Mouse (Mus musculus) kidney, postnatal 4 days (tissue): ENCODE data around the gene 9430097D07Rik.

ENCODE experiments used
- DNase-seq, 2 experiments: peaks; one replicate each; pipeline ENCODE4 v3.0.0; 2021; ENCODE audit warnings: mixed read lengths in 2 of 2

The 9430097D07Rik gene

DNA sequence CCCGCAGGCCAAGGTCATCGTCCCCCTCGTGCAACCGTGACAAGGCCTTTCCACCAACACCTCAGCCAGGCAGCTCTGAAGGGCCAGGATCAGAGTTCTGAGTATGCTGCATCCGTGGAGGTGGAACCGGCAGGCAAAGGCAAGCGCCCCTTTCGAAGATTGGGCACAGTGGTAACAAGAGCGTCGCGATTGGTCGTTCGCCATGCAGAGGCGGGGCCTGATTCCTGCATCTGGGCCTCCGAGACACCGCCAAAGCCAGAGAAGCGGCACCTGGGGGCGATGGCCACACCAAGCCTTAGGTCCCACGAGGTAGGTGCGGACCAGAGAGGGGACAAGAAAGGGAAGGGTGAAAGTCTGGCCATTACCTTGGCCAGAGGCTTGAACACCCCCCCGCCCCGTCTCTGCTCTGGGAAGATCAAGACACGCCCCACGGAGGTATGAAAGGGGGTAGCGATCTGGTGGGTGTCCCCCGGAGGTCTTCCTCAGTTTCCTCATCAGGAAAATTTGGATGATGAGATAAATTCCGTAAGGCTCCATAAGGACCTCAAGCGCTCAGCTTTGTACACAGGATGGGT, at the start of gene 9430097D07Rik:
TSS of gene 9430097D07Rik (minus strand) at position 99 of the 575 bp plus-strand sequence.
- DNase-seq = peak; percentile 60 to 71

DNA sequence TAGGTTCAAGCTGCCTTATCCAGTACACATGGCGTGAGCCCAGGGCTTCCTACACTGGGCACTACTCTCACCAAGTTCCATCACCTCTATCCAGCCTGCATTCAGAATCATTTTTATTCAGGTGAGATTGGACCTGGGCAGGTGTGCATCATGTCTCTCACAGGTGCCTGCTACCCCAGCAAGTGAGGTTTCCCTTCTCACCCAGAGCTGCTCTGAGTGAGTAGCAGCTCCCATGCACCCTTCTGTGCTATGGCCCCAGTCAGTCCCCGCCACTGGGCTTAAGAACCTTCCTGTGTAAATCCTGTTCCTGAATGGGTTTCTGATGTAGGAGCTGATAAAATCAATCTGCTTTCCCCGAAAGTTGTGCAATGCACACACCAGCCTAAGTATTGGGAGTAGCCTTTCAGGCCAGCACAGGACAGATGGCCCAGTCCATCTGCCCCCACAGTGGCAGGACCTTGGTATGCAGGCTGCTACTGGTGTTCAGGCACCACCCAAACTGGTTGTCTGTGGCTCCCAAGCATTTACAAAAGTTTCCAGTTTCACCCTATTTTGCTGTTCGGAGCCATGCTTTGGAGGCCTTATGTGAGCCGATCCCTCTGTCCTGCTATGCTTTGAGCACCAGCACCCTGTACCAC, 48.7 kb upstream of the 9430097D07Rik start:
- DNase-seq = no peak

DNA sequence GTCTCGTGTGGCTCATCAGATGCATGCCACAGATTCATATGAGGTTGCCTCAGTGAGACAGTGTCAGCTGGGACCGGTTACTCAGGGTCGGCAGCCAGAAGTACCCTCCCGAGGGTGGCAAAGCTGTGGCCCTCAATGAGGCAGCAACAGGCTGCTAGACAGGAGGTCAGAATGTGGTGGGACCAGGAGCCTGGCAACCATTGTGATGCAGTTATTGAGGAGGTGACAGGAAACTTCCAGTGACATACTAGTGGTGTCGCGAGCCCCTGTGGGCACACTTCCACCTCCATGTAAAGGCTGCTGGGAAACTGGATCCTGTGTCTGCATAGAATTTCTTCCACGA, 46.0 kb upstream of the 9430097D07Rik start, which contains the start of gene Ak1:
TSS of gene Ak1 (plus strand) at position 242 of the 343 bp plus-strand sequence.
- DNase-seq = no peak

DNA sequence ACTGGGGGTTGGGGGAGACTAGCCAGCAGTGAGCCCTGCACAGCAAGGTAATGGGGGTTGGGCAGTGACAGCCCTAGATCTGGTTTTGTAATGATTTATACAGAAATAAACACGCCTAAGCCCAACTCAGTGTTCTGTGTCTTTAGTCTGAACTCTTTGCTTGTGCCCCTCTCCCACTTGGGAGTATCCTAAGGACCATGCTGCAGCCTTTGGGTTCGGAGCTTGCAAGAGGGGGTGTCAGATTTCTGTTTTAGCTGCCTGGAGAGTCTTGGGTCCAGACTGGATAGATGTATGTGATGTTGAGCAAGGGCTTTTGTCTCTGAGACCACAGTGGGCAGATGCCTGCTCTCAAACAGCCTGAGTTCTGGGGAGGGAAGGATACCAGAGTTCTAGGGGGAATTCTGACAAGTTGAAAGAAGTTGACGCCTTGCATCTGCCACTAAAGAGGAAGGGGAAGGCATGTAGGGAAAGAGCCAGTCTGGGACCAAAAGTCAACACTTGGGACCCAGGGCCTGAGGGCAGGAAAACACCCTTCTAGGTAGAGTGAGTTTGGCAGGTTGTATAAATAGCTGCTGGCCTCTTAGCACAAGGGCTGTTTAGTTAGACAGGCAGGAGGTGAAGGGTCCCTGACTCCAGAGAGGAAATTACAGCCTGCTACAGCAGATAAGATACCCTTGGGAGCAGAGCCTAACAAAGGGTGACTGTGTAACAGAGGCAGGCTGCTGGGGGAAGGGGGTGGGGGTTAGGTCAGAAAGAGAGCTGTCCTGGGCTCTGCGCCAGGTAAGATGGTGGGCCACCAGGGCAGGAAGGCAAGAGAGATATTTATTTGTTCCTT, 45.4 kb upstream of the 9430097D07Rik start:
- DNase-seq = peak; percentile 77 to 86

DNA sequence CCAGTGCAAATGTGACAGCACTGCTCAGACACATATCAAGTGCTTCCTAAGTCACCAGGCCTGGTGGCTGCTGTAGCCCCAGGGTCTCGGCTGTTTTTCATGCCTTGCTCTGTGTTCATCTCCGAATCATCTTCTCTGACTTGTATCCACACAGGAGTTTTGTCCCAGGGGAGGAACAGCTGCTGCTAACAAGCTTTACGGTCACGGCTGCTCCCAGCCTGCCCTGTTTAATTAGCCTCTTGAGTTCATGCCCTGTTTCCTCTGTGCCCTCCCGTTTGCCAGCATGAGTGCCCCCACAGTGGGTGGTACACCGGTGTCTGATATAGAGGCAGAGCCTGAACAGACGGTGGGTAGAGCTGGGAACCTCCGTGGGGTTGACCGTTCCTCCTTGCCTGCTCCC, 42.6 kb upstream of the 9430097D07Rik start:
- DNase-seq = peak in 1 of 2 experiments; percentile 50

DNA sequence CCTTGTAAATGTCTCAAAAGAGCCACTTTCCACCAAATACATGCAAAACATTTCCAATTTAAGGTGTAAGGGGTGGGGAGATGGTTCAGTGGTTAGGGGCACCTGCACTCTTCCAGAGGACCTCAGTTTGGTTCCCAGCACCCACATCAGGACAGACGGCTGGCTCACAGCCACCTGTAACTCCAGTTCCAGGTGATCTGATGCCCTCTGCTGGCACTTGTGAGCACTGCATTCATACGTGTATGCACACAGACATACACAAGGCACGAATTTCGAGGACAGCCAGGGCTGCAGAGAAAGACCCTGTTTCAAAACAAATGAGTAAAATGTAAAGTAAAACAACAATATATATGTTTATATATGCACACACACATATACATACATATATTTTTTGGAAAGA, 42.1 kb upstream of the 9430097D07Rik start:
- peak in 1 of 2 experiments; percentile 56 for DNase-seq

DNA sequence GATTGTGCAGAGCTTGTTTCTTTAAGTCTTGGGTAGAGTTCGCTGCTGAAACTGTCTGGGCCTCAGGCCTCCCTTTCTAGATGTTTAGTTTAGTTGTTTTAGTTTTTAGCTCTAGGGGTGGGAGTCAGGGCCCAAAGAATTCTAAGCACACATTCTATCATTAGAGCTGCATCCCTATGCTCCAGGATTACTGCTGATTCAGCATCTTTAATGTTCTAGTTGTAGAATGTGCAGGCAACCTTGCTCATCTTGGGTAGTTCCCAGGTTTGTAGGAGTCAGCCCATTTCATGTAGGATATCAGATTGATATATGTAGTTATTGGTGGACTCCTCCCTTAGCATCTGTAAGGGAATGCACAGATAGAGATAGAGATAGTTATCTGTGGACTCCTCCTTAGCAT, 41.6 kb upstream of the 9430097D07Rik start:
- DNase-seq = no peak

DNA sequence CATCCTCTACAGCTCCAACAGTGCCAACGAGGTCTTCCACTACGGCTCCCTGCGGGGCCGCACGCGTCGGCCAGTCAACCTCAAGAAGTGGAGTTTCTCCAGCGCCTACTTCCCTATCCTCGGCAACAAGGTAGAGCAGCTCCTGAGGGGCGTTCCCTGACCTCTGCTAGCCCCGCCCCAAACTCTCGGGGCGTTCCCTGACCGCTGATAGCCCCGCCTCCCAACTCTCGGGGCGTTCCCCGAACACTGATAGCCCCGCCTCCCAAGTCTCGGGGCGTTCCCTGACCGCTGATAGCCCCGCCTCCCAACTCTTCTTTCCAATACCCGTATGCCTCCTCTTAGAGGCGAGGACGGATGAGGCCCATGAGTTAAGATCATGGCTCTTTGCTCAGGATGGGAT, 36.8 kb upstream of the 9430097D07Rik start:
- no peak for DNase-seq

DNA sequence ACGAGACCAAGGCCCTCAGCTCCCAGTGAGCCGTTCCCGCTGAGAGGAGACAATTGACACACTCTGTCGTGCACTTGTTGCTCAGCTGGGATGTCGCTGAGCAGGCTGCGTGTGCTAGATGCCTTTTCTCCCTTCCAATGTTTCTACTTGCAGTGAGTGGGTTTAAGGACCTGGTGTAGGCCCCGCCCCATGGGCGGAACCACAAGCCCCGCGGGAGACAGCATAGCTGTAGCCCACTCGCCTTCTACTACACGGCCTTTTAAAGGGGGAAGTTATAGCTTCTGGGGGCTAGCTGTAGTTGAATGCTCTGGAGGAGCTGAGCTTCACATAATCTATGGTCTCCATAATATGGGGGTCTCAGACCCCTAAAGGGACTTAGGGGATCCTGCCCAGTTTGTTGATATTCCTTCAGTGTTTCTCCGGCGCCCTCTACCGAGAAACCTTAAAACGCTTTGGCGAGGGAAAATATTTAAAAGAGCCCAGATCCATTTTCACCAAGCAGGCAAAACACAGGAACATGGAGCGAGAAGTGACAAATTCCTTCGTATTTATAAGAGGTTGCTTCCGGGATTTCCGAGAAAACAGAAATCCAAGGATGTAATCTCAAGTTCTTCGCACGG, 35.2 kb upstream of the 9430097D07Rik start:
- DNase-seq = peak; percentile 72 to 82

DNA sequence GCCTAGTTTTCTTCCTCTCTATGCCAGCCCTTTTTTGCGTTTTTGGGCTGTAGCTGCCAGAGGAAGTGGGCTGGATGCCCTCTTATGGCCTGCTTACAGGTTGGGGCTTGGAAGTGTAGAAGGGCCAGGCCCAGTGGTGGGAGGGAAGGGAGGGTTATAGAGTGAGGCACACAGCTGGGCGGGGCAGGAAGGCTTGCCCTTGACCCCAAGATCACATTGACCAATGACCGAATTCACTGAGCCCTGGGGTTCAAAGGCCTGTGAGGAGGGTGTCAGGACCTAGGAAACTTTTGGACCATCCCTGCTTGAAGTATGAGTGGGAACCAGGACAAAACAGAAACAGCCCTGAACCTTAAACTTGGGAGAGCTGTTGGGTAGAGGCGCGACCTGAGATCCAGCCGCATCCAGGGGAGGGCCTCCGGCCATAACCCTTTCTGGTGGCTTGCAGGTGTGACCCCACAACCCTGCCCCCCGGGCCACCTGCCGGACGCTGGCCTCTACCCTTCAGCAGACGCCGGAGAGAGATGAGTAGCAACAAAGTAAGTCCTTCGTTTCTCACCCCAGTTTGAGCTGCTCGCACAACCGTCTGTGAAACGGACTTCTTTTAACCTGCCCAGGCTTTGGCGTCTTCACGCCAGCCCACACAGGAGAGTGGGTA, 33.4 kb upstream of the 9430097D07Rik start:
- no peak for DNase-seq

DNA sequence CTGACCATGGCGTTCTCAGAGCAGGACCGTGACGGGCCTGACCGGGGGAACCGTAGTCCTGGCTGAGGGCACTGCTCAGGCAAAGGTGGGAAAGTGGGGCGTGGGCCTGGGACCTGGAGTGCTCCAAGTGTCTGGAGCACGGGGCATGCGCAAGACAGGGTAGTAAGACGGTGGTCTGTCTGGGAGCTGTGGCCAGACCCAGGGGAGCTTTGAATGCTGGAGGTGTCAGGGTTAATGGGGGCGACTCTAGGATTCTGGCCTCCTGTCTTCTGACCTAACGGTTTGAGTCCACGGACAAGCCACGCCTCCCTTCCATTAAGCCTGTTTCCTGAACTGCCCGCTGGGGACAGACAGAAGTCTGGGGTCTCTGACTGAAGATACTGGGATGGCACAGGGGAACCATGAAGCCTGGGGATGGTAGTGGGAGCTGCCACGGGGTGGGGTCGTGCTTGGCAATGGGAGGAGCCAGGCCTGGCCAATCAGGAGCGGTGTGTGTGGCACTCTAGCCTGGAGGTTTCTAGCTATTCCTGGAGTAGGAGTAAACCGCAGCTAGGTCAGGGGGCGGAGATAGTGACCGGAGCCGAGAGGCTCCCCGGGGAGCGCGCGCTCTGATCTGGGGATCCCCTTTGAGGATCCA, 32.8 kb upstream of the 9430097D07Rik start:
- peak; percentile 71 to 80 for DNase-seq

DNA sequence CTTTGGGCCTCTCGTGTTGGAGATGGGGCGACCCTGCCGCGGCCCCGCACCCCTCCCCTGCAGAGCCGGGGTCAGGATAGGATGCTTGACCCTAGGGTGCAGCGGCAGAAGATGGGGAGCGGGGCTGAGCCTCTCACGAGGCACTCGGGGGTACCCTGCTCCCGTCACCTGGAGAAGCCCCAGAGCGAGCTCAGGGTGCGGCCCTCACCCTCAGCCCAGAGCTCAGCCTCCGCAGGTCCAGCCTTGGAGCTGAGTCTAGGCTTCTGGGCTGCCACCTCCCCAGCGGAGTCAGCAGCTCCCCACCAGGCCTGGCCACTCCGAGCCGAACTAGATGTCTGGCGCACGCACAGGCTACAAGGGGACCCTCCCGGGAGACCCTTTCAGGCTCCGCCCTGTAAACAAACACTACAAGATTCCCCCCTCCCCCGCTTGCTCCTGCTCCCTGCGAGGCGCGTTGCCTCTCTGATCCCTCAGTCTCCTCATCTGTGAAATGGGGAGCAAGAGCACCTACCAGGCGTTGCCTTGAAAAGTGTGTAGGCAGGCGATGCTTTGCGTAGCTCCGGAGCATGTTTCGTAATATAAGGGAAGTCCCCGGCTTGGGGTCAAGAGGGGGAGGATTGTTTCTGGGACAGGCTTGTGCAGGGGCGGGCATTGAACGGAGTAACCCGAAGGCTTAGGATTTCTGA, 31.9 kb upstream of the 9430097D07Rik start:
- peak; percentile 63 to 72 for DNase-seq

DNA sequence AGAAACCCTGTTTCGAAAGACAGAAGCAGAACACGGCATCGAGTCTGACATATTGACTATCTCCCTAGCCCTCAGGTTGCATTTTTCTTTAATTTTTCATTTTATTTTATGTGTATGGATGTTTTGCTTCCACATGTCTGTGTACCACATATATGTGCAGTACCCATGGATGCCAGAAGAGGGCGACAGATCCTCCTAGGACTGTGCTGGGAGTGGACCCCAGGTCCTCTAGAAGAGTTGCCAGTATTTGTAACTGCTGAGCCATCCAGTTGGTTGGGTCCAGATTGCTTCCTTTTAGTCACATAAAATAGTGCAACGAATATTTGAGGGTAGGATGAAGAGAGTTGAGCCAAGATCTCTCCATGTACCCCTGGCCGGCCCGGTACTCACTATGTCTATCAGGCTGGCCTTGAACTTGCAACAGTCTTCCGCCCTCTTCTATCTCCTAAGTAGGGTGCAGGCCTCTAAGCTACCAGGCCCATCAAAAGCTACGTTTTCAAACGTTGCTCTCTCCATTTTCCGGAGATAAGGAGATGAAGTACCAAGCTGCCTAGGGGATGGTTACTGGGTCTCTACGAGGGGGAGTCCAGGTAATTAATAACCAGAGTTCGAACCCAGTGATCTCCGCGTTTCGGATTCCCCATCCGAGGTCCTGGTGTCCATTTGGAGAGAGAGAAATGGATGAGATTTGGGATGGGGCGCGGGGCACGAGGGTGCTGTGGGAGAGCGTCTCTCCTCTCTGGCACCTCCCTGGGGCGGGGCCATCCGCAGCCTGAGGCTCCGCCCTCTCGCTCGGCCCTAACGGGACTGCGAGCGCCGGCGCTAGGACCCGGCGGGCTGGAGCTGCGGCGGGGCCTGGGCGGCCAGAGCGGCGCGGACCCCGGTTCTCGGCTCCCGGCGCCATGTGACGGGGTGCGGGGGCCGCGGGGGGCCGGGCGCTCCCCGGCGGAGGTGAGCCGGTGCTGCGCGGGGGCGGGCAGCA, 31.0 kb upstream of the 9430097D07Rik start:
- DNase-seq = peak; percentile 91 to 94

DNA sequence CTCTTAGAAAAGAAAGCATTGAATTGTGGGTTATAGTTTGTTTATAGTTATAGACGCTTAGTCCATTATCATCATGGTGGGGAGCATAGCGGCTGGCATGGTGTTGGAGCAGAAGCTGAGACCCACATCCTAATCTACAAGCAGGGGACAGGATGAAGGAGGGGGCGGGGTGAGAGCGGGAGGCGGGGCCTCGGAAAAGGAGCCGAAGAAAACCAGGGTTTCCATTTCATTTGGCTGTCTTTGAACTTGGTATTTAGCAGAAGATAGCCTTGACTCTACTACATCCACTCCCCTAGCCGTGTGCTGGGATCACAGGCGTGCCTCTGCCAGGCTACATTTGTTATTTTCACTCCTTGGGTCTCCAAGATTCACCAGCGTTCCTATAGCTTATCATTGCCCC, 29.1 kb upstream of the 9430097D07Rik start:
- DNase-seq = no peak

DNA sequence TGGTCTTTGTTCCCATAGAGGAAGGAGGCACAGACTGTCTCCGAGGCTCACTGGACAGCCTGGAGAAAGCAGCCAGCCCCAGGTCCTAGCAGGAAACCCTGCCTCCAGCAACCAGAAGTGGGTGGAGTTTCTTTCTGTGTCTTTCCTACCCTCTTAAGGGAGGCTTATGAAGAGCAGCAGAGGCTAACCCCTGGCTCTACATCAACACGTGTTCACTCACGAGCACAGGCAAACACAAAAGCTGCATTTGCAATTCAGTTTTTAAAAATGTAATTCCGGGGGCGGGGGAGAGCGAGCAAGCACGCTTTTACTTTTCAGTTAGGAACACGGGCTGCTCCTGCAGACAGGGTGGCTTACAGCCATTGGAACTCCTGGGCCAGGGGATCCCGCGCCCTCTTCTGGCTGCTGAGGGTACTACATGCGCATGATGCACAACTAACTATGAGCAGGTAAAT, 27.1 kb upstream of the 9430097D07Rik start:
- DNase-seq = peak; percentile 95 to 96

DNA sequence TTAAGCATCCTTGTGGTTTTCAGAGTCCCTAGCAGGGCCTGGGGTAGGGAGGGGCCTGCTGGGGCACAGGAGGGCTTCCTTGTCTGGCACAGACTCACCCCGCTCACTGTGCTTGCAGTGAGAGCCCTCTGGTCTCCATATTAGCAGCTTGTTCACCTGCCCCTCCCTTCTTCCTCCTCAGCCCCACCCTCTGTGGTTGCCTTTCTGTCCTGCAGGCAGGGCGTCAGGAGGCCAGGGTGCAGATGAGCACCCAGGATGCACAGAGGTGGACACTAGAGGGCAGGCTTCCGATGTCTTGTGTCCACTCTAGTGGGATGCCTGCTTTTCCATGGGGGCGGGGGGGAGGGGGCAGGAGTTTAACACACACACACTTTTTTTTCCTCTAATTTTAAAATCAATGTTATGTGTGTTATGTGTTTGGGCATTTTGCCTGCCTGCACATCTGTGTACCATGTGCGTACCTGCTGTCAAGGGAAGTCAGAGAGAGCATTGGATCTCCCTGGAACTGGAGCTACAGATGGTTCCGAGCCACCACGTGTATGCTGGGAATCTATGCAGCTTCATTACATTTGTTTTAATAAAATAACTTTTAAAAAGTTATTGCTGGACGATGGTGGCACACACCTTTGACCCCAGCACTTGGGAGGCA, 26.1 kb upstream of the 9430097D07Rik start:
- DNase-seq = peak; percentile 65 to 72

DNA sequence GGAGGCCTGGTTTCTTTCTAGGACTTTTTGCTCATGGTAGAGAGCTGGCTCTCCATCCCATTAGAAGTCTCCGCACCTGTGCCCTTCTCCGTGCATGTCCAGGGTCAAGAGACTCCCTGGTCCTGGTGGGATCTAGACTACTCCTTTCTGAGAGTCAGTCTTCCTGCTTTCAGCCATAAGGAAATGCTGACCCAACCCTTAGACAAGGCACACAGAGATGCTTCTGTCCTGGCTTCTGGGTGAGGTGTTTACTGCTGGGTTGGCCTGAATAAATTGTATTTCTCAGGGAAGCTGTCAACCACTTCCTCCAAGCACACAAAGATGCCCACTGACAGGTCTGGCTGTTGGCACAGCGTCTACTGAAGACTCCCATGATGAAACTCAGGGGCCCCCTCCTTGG, 23.9 kb upstream of the 9430097D07Rik start, which contains the start of gene St6galnac6:
TSS of gene St6galnac6 (plus strand) at position 301 of the 400 bp plus-strand sequence.
- no peak for DNase-seq

DNA sequence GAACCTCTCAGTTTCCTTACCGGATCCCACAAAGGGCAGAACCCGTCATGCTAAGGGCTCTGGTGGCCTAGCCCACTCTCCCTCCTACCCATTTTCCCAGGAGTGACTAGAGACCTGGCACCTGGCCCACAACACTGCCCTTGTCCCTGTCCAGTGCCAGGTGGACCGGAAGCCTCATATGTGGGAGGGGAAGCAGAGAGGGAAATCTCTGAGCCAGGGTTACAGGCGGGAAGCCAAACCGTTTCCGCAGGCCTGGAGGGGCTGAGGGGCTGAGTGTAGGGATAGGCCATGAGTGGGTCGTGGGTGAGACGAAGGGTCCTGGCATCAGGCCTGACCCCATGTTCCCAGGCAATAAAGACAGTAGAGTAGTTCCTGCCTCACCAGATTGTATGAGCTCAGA, 23.0 kb upstream of the 9430097D07Rik start:
- peak; percentile 58 to 70 for DNase-seq

DNA sequence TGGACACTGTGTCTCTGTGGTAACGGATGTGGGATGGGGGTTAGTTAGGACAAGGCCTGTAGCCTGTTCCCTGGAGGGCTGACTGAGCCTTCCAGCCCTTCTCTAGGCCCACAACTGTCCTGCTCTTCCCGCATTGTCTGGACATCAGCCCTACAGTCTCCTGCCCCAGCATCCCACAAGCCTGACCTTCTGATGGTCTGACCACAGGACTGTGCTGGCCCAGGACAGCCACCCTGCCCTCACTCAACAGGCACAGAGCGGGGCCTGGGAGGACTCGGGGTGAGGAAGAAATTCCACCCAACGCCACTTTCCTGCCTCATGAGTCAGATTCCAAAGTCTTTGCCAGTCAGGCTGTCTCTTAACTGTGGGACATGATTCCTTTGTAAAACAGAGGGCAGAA, 22.2 kb upstream of the 9430097D07Rik start:
- no peak for DNase-seq

DNA sequence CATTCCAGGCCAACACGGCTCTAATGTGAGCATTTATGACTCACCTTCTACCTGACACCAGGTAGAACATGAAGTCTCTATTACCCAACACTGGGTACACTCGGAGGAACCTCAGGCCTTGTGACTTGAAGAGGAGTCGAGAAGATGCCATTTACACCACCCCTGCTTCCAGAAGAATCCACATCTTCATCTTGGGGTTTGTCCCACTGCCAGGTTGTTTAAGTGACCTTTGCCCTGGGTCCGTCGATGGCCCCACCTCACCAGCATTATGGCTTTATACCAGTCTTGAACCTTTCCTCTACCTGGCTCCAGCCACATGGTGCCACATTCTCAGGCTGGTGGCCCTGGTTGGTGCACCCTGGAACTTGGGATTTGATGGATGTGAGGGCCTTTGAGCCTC, 21.8 kb upstream of the 9430097D07Rik start:
- DNase-seq = no peak
